Mouse (Mus musculus): Measurements from ENCODE around the gene Cry2.
A peak's percentile ranks its signal among the peaks of the same experiment; 100 is the strongest.
"Not testable (repeated sequence)": the region's sequence is repeated elsewhere in the genome, so short reads cannot be mapped to it uniquely, and the experiment has no call there.

Gene Cry2

DNA sequence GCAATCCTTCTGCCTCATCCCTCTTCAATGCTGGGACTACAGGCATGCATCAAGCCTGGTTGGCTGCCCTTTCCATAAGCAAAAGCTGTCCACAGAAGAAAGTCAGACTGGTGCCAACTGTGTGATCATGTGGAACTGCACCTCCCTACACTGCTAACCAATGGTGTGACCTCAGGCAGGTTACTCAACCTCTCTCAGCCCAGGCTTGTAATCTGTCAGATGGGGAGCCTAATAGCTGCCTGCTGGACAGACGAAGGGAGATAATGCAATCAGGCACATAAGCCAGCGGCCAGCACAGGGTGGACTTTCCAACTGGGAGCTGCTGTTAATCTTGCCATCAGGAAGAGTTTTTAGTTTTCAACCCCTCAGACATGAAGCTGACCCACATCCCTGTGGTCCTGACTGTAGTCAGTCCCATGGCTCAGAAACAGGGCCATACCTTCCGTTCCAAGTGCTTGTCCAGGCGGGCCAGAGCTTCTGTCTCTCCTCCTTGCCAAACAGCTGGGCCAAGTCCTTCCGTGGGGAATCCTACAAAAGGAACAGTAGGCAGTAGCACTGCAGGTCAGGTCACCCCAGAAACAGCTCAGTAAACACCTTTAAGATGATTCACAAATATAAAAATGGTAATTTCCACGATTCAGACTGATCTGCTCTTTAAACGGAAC lies 12.0 kb downstream of the Cry2 start:
- DNase-seq (ENCODE audit: low spot score), result no peak

DNA sequence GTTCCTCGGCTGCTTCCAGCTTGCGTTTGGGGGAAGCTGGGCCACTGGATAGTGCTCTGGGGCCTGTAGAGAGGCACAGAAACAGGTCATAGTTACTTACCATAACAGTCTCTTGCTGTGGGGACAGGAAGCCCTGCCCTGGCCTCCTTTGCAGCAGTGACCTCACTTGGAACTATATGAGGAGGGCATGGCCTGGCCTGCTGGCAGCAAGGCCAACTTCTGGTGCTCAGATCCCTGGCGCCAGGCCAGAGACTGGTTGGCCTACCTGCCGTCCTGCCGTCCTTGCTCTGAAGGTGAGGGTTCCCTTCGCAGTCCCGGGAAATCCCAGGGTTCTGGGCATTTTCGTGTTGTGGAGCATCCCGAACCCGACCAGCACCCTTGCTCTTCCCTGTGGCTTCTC lies 22.1 kb downstream of the Cry2 start:
- DNase-seq (ENCODE audit: low spot score), result no peak

DNA sequence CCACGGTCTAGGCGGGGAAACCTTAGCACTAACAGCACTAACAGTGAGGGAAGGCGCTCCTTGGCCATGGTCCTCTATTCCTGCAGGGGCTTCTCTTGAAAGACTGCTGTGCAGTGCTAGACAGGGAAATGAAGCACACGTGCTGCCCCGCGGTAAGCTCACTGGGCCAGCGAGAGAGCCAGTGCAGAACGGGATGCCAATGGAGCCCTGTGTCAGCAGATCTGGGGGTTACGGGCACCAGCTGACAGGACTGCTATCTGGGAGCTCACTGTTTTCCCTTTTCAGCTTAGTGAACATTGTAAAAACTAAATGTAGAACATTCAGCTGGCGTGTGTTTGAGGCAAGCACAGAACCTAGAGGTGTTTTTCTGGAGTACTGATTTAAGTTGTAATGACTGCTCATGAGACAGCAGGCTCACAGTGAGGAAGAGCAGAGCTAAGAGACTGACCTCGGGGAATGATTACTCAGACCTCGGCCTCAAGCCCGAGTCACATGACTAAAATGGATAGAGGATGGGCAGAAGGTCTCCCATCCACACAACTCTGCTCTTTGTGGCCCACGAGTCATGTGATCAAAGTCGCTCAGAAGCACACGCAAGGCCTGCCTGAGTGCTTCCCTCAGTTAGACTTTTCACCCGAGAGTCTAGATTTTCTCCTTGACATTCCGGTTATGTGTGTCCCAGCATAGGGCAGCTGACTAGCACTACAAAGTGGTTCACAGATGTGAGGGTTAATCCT lies 25.4 kb downstream of the Cry2 start:
- DNase-seq (ENCODE audit: low spot score), result no peak

DNA sequence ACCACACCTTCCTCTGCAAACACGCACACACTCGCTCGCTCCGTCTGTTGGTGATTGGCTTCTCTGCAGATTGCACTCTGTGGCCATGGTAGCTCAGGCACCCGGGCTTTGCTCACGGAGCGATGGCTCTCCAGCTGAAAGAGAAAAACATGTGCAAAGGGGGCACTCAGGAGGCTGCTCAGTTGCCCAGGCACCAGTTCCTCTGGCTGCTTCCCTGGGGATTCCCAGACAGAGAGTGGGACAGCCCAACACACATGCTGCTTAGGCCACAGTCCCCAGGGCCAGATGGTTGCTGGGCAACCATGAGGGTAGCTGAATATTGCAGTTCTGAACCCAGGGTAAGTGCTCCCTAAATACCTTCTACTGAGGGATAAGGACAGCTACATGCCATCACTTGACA lies 28.2 kb downstream of the Cry2 start:
- DNase-seq (ENCODE audit: low spot score), result no peak

DNA sequence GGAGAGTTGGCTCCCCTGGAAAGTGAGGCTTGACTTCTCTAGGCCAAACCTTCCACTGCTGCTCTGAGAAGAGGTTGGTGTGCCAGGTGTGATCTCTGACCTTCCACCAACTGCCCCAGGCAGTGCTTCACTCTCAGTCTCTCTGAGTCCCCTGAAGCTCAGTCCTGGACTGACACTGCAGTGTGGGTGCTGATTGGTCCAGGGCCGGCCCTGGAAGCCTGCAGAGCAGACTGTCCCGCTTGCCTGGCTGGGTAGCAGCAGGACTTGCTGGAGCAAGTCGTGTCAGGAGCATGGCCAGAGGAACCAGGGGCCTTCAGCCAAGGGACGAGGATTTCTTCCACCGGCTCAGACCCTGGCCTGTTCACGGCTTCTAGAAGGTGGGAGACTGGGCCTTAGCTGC lies 29.1 kb downstream of the Cry2 start:
- DNase-seq (ENCODE audit: low spot score), result no peak

DNA sequence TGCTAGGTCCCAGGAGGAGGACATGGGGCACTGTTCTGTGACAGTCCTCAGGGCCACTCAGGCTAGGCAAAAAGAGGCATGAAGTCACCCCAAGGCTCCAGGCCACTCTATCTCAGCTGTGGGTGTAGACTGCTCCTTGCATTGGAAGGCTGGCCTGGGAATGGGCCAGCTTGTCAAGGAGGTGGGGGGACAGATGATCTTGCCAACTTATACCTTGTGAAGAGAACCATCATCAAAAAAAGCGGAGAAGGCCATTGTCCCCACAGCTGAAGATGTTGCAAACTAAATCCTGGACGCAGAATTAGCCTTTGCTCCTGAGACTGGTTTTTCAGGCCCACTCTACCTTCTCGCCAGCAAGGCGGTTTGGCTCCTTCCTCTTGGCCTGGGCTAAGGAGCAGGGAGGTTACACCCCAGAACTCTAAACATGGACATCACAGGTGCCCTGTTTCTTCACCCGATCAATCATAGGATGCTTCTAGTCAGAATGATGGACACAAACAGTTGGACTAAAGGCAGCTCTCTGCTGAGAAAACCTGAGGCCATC lies 30.0 kb downstream of the Cry2 start:
- no peak for DNase-seq (ENCODE audit: low spot score)

DNA sequence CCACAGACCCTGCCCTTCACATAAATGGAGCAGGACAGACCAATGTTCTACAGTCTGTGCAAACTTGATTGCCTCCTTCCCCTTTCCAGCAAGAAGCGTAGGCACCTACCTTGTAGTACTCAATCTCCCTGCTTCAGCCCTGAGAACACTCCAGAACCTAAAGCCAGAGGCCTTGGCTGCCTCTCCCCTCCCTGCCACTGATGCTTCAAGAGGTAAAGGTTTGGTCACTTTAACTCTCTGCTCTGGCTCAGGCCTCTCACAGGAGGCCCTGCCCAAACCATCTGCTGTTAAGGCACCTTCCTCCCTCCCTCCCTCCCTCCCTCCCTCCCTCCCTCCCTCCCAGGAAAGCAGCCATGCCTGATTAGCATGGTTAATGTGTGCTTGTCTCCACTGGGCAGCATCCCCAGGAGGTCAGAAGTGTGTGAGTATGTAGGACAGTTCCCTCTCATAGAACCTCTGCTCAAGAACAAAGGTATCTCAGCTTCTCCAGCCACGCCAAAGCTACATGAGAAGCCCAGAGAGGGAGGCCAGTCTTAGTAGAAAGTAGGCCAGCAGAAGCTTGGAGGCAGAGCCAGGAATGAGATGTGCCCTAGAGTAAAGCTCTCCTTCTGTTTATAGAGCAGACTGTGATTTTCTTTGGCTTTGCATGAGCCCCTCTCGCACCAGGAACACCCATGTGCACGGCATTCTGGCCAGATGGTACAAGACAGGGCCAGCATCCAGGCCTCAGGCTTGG lies 31.1 kb downstream of the Cry2 start:
- no peak for DNase-seq (ENCODE audit: low spot score)

DNA sequence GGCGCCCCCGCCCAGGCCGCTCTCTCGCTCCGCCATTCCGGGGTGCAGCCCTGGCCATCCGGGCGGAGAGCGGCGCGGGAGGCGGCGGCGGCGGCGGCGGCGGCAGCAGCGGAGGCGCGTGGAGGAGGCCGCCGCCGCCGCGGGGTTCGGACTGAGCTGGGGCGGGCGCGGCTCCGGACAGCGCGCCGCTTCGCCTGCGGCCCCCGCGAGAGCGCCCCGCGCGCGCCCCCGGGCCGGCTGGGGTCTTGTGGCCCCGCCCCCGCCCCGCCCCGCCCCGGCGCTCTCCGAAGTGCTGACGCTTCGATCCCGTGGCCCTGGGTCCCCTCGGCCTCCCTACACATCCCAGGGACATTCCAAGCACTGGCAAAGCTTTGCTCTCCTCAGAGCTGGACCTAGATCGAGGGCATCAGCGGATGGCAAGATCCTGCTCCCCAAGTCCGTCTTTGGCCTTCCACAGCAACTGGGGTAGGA lies 32.7 kb downstream of the Cry2 start, which contains the start of gene Mapk8ip1:
Gene Mapk8ip1, minus strand, starts transcription at position 173 of the 471 bp plus-strand sequence.
- DNase-seq (ENCODE audit: low spot score), result no peak

DNA sequence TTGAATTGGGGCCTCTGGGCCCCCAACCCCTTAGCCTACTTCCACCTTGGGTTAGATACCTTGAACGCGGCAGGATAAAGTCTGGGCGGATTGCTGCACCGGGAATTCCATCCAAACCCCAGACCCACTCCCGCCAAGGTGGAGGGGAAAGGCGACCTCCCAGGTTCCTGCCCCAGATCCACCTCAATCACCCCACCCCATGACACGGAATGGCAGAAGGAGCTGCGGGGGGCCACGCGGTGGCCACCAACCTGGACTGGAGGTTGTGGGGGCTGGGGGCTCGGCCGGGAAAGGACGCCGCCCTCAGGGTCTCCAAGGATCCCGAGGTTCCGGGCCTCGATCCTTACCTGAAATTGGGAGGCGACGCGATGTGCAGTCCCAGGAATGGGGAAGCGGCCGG lies 33.2 kb downstream of the Cry2 start:
- DNase-seq (ENCODE audit: low spot score), result no peak

DNA sequence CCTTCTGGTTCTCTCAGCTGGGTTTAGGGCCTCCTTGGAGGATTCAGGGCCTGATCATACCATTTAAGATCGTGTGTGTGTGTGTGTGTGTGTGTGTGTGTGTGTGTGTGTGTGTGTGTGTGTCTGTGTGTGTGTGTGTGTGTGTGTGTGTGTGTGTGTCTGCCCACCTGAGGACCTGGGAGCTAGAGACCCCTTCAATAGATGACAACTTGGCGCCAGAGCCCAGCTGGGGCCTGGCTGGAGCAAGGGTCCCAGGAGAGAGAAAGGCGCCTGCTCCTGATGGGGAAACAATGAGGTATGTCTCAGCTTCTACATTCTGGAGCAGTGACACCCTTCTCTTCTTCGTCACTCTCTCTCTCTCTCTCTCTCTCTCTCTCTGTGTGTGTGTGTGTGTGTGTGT lies 34.0 kb downstream of the Cry2 start:
- not testable (repeated sequence) for DNase-seq (ENCODE audit: low spot score)

DNA sequence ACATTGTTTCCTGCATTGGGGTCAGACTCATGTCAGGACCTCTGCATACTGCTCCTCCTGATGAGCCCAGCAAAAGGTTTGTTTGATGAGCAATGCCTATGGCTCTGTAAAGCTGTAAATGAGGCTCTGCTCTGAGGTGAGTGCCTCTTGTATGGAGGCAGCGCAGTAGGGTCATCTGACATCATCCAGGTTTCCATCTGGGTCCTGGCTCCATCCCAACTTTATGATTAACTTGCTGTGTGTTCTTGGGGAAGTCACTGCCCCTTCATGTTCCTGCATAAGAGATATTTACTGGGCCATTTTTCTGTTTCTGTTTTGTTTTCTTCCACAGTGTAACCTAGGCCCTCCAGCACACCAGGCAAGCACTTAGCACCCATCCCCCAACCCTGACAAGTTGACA lies 36.4 kb downstream of the Cry2 start:
- DNase-seq (ENCODE audit: low spot score), result no peak

DNA sequence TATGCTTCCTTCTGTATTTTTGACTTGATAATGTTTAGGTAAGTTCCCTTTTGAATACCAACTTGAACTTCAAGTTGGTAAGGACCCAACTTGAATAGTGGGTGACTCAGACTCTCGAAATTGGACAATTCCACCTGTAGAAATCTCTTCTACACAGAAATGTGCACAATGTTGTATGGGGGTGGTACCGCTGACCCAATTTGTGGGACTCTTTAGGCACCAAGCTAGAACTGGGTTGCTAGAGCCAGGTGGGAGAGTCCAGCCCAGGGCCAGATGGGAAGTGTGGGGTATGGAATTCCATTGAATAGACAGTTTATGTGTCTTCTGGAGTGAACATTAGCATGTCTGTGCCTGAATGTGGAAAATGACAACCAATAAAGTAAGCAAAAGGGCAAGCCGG lies 38.3 kb downstream of the Cry2 start:
- no peak for DNase-seq (ENCODE audit: low spot score)

DNA sequence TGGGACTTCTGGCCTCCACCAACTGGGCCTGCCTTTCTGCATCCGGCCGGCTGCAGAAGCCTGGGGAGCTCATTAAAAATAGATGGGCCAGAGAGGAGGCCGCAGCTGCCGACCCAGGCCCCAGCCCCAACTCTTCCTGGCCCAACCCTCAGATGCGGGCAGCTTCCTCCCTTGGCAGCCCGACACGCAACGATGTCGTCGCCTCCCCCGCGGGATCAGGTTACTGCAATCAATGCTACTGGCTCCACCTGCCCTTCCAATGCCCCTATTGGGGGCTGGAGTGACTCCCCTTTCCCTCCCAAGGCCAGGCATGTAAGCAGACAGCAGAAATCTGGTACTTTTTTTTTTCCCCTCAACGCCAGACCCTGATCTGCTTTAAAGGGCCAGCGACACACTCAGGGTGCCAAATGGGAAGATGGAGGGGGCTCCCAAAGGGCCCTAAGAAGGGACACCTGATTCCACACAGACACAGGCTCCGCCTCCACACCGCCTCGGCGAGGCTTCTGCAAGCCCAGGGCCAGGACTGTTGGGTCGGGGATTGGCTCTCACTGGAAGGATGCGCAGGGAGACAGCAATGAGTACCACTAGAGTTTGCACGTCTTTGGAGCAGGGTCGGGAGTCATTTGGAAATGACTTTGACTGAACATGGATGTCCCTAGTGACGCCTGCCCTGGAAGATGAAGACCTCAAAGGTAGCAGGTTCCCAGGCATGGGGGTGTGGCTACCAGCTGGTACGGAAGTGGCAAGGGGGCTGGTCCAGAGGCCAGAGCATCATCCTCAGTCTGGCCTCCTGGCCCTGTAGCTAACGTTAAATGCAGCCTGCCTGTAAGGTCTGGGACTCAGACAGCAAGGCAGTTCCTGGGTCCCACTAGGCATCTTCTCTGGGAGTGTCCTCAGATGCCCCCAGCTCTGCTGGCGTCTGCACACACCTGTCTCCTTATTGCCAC lies 41.3 kb downstream of the Cry2 start:
- no peak for DNase-seq (ENCODE audit: low spot score)

DNA sequence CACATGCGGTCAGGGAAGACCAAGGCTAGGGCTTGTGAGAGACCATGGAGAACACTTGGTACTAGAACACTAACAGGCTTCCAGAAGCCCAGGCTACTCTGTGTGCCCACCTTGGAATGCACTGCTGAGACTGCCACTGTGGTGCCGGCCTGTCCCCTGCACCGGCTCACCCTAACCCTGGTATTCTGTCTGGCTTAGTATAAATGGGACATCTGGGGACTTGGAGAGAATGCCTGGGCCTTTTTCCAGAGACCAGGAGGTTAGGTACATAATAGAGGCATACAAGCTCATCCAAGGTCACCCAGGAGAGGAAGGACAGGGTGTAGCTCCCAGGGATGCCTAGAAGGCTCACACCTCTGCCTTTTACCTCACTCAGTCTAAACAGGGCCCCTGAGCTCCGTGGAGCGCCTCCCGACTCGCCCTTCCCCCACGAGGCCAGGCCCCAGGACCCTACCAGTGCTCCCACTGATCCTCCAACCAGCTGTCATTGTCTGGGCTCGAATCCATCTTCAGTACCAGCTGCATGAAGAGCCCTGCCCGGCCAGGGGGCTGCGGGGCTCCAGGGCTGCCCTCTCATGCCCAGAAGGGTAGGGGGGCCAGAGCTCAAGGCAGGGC lies 42.0 kb downstream of the Cry2 start:
- no peak for DNase-seq (ENCODE audit: low spot score)

DNA sequence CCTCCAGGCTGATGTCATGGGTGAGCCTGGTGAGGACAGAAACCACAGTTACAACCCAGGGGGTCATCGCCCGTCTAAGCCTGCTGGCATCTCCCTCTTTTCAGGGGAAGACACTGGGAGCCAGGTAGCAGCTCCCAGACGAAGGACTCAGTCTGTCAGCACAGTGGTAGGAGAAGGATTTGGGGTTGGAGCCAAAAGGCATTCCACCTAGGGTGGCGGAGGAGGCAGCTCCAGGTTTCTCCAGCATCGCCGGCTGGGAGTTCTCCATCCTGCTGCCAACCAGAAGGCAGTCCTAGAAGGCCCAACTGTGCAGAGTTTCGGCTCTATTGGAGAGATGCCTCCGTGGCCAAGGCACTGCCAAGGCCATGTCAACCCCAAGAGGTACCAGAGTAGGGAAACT lies 42.7 kb downstream of the Cry2 start:
- no peak for DNase-seq (ENCODE audit: low spot score)

DNA sequence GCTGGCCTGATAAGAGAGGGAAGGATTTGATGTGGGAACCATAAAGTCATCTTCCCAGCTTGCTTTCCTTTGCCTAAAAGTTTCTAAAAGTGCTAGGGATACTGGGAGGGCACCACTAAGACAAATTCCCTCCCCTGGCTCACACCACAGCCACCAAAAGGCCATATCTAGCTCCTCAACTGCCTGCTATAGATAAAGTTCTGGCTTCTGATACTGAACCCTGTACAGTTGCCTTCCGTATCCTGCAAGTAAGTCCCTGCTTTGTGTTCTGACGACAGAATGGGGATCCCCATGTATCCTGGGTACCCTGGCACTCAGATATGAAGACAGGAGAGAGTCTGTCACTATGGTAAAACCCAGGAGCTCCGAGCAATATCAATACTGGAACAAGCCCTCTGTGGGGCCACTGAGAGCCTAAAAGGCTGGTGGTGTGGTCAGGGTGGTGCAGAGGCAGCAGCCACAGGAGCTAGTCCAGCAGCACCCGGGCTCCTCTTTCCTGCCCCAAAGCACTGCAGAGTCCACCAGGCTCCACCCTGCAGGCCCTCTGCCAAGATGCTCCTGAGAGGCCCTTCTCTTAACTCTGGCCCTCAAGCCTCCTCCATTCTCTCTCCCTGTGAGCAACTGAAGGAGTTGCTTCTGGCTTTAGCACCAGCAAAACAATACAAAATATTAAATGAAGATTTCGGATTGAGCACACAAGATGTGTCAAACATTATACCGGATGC lies 43.5 kb downstream of the Cry2 start:
- DNase-seq (ENCODE audit: low spot score), result no peak

DNA sequence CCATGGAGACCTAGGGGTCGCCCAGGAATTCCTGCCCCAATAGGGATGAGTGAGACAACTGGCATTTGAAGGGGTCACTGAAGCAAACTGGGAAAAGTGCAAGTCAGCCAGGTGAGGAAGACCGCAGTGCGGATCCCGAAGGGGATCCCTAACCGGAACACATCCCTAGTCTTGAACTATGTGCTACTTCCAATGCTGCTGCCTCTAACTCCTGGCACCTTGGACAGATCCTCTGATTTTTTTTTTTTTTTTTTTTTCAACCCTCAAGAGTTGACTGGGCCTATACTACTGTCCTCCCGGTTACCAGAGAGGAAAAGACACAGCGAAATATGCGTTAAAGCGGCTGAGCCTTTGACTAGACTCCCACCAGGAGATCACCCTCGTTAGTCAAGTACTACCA lies 44.2 kb downstream of the Cry2 start:
- no peak for DNase-seq (ENCODE audit: low spot score)

DNA sequence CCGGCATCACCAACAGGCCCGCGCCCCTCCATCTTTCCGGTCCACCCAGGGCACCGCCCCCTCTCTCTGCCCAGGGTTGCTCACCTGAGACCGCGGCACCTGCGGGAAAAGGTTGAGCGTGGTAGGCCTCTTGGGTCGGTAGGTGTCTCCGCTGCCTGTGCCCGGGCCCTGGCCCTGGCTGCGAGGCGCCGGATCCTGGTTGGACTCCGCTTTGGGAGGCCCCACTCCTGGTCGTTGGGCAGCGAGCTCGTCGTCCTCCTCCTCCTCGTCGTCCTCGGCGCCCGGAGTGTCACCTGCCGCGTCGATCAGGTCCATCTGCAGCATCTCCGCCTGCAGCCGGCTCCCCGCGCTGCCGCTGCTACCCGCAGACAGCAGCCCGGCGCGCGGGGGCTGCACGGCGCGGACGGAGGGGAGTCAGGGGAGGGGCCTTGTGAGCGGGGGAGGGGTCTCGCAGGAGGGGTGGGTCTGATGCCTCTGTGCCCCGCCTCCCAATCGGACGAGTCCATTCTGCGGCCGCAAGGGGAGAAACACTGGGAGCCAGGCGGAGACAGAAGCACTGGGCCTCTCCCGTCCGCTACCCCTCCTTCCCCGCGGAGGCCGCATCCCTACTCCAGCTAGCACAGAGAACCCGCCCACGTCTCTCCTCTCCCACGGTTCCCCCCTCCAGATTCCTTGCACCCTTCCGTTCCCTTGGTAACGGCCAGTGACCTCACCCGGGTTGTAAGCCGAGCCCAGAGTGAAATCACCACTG lies 44.8 kb downstream of the Cry2 start:
- peak; percentile 94 for DNase-seq (ENCODE audit: low spot score)

DNA sequence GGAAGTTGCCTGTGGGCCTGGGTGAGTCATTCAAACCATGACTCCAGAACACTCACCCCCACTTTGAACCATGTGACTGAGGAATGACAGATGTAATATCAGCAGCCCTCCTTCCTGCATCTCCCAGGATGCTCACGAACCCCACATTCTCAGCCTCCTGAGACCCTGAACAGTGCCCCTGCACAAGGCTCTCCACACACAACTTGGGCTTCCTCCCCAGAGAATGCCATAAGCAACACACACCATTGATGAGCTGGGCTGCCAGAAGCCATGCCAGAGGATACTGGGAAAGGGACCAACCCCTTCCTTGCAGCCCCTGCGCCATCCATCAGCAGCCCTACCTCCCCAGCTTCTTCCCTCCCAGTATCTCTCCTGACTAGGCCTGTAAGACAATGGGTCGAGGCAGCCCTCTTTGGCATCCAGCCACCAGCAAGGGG lies 45.7 kb downstream of the Cry2 start:
- DNase-seq (ENCODE audit: low spot score), result no peak

DNA sequence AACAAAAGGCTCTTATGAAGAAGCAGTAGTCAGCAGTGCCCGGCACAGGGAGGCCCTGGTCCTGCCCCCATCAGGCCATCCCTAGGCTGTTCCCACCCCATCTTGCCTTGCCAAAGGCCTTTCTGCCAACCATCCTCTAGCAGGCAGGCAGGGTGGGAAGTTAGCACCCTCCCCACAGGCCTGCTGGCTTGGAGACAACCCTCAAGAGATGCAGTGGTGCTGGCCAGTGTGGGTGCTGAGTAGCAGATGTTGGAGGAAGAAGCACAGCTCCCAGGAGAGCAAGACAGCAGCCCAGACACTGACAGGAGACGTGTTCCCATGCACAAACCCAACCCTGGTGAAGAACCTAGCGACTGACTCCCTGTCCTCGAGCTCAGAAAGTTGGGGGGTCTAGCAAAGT lies 46.2 kb downstream of the Cry2 start:
- peak; percentile 74 for DNase-seq (ENCODE audit: low spot score)
